Mouse (Mus musculus) lung, embryonic 16.5 days (tissue): Measurements from ENCODE around the gene Mrpl2. TPM values are rescaled to one million over a fixed set of nuclear protein-coding genes. Genes with fewer than 3 reads are reported as not detected.

Experiments used
- ATAC-seq: fragments of 200-750 bp; cut with Nextera tagmentation; 2 replicates; pipeline ENCODE4 v1.8.0; 2017; ENCODE audit warnings: low read depth, mild to moderate bottlenecking, moderate library complexity
- H3K27ac ChIP-seq: fragments of 300-500 bp; sonication (generic); 2 replicates; pipeline ENCODE4 v1.5.1; 2014; ENCODE audit warnings: mild to moderate bottlenecking, control low read depth, low read length
- H3K27me3 ChIP-seq: fragments of 300-500 bp; sonication (generic); 2 replicates; pipeline ENCODE4 v1.6.1; 2014; ENCODE audit warnings: low read depth, low read length, mixed read lengths; ENCODE audit not compliant: control insufficient read depth, insufficient read depth
- H3K36me3 ChIP-seq: fragments of 300-500 bp; sonication (generic); 2 replicates; pipeline ENCODE4 v1.6.1; 2014; ENCODE audit warnings: low read length; ENCODE audit not compliant: control insufficient read depth, insufficient read depth
- H3K4me1 ChIP-seq: fragments of 300-500 bp; sonication (generic); replicated peaks from 2 replicates; pipeline ENCODE4 v1.6.1; 2014; ENCODE audit warnings: low read length, mixed read lengths; ENCODE audit not compliant: control insufficient read depth, insufficient read depth
- H3K4me2 ChIP-seq: fragments of 300-500 bp; sonication (generic); 2 replicates; pipeline ENCODE4 v1.6.1; 2014; ENCODE audit warnings: low read depth, low read length, control low read depth
- H3K4me3 ChIP-seq: fragments of 300-500 bp; sonication (generic); 2 replicates; pipeline ENCODE4 v1.5.1; 2014; ENCODE audit warnings: mild to moderate bottlenecking, low read length, control low read depth
- H3K9ac ChIP-seq: fragments of 300-500 bp; sonication (generic); 2 replicates; pipeline ENCODE4 v1.6.1; 2014; ENCODE audit warnings: low read length, control low read depth
- H3K9me3 ChIP-seq: fragments of 300-500 bp; sonication (generic); 2 replicates; pipeline ENCODE4 v1.6.1; 2016; ENCODE audit warnings: low read length; ENCODE audit not compliant: control insufficient read depth
- WGBS: fragments of 180-500 bp; shearing (Covaris S2); extraction: QIAGEN DNeasy Blood & Tissue Kit; methylation state at CpG from one replicate; pipeline ENCODE4 v1.1.7; 2014; 5-methylcytosine and 5-hydroxymethylcytosine counted together
- polyA plus RNA-seq: library from polyadenylated mRNA; unstranded; fragments of >200 nt; fragmentation: Nextera tagmentation; extraction: Ambion mirVana; gene quantifications from 2 replicates; pipeline ENCODE4 v1.2.1, GENCODE M21; 2015

Mrpl2 gene
- polyA plus RNA-seq, 1 experiment from 2014 or later: 93.0 TPM

DNA sequence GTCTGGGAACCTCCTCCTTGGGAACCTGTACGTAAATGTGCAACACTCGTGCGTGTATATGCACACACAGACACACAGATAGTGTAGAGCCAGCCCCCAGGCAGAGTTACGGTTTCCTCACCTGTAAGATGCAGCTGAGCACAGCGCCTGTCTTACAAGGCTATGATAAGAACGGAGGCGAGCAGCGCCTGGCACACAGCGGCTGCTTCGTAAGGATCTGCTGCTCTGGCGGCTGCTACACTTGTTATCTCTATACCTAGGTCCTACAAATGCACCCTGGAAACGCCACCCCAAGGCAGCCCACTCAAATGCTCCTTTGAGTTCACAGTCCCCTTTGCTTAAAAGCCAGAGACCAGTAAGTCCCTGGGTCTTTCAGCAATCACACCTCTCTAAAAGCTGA lies 44.6 kb downstream of the Mrpl2 start:
- ATAC-seq: no peak
- H3K27ac ChIP-seq: no peak overlapping the region
- H3K4me3 ChIP-seq: no peak overlapping the region
- peaks cover 13% of the 10 kb centered on the region; the same call in 1 of the 2 replicates for H3K36me3 ChIP-seq
- no peaks in the 10 kb centered on the region for H3K4me1 ChIP-seq
- H3K27me3 ChIP-seq: no peaks in the 10 kb centered on the region
- no peak overlapping the region for H3K9ac ChIP-seq
- no peak overlapping the region for H3K4me2 ChIP-seq
- WGBS: 82% methylated on average over 12 of the region's 12 CpGs
- H3K9me3 ChIP-seq: no peaks in the 10 kb centered on the region

DNA sequence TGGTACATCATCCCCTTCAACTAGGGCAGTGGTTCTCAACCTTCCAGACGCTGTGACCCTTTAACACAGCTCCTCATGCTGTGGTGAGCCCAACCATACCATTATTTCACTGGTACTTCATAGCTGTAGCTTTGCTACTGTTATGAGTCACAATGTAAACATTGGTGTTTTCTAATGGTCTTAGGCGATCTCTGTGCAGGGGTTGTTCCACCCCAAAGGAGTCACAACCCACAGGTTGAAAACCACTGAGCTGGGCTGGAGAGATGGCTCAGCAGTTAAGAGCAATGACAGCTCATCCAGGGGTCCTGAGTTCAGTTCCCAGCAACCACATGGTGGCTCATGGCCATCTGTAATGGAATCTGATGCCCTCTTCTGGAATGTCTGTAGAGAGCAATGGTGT lies 45.4 kb downstream of the Mrpl2 start:
- no peak overlapping the region for H3K27ac ChIP-seq
- no peak overlapping the region for H3K4me3 ChIP-seq
- no peak overlapping the region for H3K4me2 ChIP-seq
- no peaks in the 10 kb centered on the region for H3K9me3 ChIP-seq
- ATAC-seq: no peak
- H3K36me3 ChIP-seq: peaks cover 8% of the 10 kb centered on the region; the same call in 1 of the 2 replicates
- no peaks in the 10 kb centered on the region for H3K27me3 ChIP-seq
- no peak overlapping the region for H3K9ac ChIP-seq
- 78% methylated on average over 2 of the region's 2 CpGs for WGBS
- H3K4me1 ChIP-seq: no peaks in the 10 kb centered on the region

DNA sequence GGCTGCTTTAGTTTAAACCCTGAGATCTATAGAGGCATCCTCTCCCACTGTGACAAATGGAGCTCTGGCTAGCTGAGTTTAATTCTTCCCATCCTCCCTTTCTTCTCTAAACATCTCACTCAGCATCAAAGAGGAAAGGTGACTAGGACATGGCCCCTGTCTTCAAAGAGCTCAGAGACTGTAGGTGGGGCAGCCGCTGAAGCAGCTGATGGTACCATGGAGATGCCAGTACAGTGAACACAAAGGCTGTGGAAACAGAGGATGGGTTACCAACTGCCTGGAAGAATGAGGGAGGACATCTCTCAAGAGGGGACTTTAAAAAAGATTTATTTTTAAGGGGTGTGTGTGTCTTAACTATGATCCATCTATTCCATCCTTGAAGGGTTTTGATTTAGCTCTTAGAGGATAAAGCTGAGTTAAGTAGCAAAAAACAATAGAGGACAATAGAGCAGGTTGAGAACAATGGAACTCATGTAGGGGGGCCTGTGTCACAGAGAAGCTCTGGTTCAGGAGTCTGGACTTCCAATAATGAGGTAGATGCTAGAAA lies 48.6 kb downstream of the Mrpl2 start:
- Histone ChIP-seq H3K27ac (no peak overlapping the region), H3K4me2 (no peak overlapping the region), H3K36me3 (peaks cover under 1% of the 10 kb centered on the region; the same call in 1 of the 2 replicates), H3K27me3 (no peaks in the 10 kb centered on the region), H3K4me3 (no peak overlapping the region), H3K9me3 (no peaks in the 10 kb centered on the region), H3K4me1 (no peaks in the 10 kb centered on the region), H3K9ac (no peak overlapping the region)
- 56% methylated on average over 1 of the region's 1 CpGs for WGBS
- ATAC-seq: no peak

DNA sequence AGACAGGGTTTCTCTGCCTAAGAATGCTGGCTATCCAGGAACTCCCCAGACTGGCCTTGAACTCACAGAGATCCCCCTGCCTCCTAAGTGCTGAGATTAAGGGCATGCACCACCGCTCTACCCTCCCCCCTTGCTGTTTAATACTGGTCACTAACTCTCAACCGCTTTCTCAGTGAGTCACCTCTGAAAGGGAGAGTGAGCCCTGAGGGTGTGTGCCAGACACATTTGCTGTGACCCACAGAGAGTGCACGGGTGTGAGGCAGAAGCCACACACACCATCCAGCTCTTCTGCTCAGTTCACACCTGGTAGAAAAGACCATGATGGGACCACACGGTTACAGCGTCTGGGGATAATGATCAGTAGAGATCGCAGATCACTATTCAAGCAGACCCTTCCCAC lies 52.5 kb downstream of the Mrpl2 start:
- no peak for ATAC-seq
- H3K27me3 ChIP-seq: no peaks in the 10 kb centered on the region
- 89% methylated on average over 6 of the region's 6 CpGs for WGBS

DNA sequence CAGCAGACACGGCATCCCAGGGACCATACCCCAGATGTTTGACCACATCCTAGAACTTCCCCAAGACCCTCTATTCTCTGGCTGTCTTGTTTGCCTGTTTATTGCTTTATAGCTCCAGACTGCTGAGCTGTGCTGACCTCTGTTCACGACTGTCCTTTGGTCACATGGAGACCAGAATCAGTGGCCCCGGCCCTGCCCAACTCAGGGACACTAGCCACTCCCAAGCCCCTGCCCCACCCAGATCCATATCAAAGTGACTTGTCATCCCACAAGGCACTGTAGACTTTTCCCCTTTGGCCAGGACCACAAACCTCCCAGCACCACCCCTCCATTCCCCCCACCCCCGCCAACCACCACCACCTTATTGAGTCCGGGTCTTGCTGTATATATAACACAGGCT lies 53.2 kb downstream of the Mrpl2 start:
- peaks cover 20% of the 10 kb centered on the region for H3K4me1 ChIP-seq
- no peak overlapping the region for H3K4me2 ChIP-seq
- H3K4me3 ChIP-seq: no peak overlapping the region
- 81% methylated on average over 5 of the region's 5 CpGs for WGBS
- H3K36me3 ChIP-seq: peaks cover 5% of the 10 kb centered on the region; the same call in 1 of the 2 replicates
- H3K27ac ChIP-seq: no peak overlapping the region
- ATAC-seq: no peak
- H3K9me3 ChIP-seq: no peaks in the 10 kb centered on the region
- H3K9ac ChIP-seq: no peak overlapping the region
- H3K27me3 ChIP-seq: no peaks in the 10 kb centered on the region

More for the DNA sequence above, 52.5 kb downstream of the Mrpl2 start:
- no peak overlapping the region for H3K27ac ChIP-seq
- no peaks in the 10 kb centered on the region for H3K9me3 ChIP-seq
- H3K4me3 ChIP-seq: no peak overlapping the region
- H3K36me3 ChIP-seq: peaks cover 5% of the 10 kb centered on the region; the same call in 1 of the 2 replicates
- H3K4me2 ChIP-seq: no peak overlapping the region
- peaks cover 15% of the 10 kb centered on the region for H3K4me1 ChIP-seq
- H3K9ac ChIP-seq: no peak overlapping the region

Other genes starting within 250 kb of the Mrpl2 start
- 3.3 and 8.2 TPM in 2 replicates for gene Crip3, start 217.3 kb upstream of the Mrpl2 start, polyA plus RNA-seq
- gene Slc22a7, start 207.8 kb upstream of the Mrpl2 start, polyA plus RNA-seq: 0.28 TPM in 1 of 2 replicates, not detected in the other
- 0.03 and 0.05 TPM in 2 replicates for gene Ttbk1, start 158.6 kb upstream of the Mrpl2 start, polyA plus RNA-seq
- 33.4 and 37.2 TPM in 2 replicates for gene Dnph1, start 149.5 kb upstream of the Mrpl2 start, polyA plus RNA-seq
- gene Cul9, start 99.8 kb upstream of the Mrpl2 start, polyA plus RNA-seq: 4.0 and 4.1 TPM in 2 replicates
- 6.1 and 6.5 TPM in 2 replicates for gene Srf, start 90.1 kb upstream of the Mrpl2 start, polyA plus RNA-seq
- 141 and 143 TPM in 2 replicates for gene Ptk7, start 16.7 kb upstream of the Mrpl2 start, polyA plus RNA-seq
- gene Klc4, start 207 bp upstream of the Mrpl2 start, polyA plus RNA-seq: 27.6 and 30.8 TPM in 2 replicates
- gene Cul7, start 4.1 kb downstream of the Mrpl2 start, polyA plus RNA-seq: 49.1 and 50.8 TPM in 2 replicates
- 51.4 and 51.6 TPM in 2 replicates for gene Rrp36, start 28.1 kb downstream of the Mrpl2 start, polyA plus RNA-seq
- 129 and 137 TPM in 2 replicates for gene Mea1, start 32.6 kb downstream of the Mrpl2 start, polyA plus RNA-seq
- gene Klhdc3, start 34.7 kb downstream of the Mrpl2 start, polyA plus RNA-seq: 115 TPM in 2 replicates
- gene Ppp2r5d, start 58.9 kb downstream of the Mrpl2 start, polyA plus RNA-seq: 90.7 and 94.7 TPM in 2 replicates
- 22.1 and 24.2 TPM in 2 replicates for gene Pex6, start 65.2 kb downstream of the Mrpl2 start, polyA plus RNA-seq
- gene Gnmt, start 82.9 kb downstream of the Mrpl2 start, polyA plus RNA-seq: 2.5 and 5.2 TPM in 2 replicates
- 79.0 and 80.1 TPM in 2 replicates for gene Cnpy3, start 106.0 kb downstream of the Mrpl2 start, polyA plus RNA-seq
- gene Ptcra, start 117.5 kb downstream of the Mrpl2 start, polyA plus RNA-seq: 2.8 and 7.1 TPM in 2 replicates
- gene 2310039H08Rik, start 126.4 kb downstream of the Mrpl2 start, polyA plus RNA-seq: 59.5 and 60.2 TPM in 2 replicates
- gene Rpl7l1, start 136.4 kb downstream of the Mrpl2 start, polyA plus RNA-seq: 141 and 154 TPM in 2 replicates
- 3.3 and 4.4 TPM in 2 replicates for gene Bicral, start 212.3 kb downstream of the Mrpl2 start, polyA plus RNA-seq
- 38.6 and 40.8 TPM in 2 replicates for gene Tbcc, start 244.5 kb downstream of the Mrpl2 start, polyA plus RNA-seq